Mouse (Mus musculus): ENCODE data around the gene Sphk1.

DNA sequence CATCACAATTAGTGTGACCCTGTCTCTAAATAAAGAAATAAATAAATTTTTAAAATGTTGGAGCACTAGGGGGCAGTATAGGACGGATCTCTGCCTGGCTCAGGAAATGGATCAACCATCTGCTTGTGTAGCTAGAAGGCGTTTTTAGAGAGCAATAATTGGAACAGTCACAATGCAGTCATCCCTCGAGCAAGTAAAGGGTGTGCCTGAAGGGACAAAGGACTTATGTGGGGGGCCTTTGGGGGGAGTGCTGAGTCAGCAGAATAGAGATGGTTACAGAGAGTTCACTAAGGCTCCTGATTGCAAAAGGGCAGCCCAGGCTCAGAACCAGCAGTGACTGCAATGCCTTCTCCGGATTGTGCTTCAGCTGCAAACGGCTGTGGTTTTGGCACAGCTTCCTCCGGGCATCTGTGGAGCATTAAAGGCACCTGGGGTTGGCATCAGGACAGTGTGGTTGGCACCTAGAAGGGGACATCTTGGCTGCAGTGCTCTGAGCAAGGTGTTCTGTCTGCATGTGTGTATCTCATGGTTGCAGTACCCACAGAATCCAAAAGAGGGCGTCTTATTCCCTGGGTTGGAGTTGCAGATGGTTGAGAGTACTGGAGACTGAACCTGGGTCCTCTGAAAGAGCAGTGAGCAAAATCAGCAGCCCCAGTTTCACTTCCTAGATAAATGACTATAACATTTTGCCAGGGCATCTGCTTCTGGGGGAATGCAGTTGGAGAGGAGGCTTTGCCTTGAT is 29.5 kb upstream of the Sphk1 start:
- 0 out of 2 replicates have a peak, but pooled peaks have one; percentile 26 for TF ChIP-seq EP300 (IDR thresholded peaks at IDR 0.05; ENCODE audit: low read depth)
- peak; percentile 73 for TF ChIP-seq CTCF (IDR thresholded peaks at IDR 0.05; ENCODE audit: low read depth)
